Mouse (Mus musculus): ENCODE data around the gene Krr1.

DNA sequence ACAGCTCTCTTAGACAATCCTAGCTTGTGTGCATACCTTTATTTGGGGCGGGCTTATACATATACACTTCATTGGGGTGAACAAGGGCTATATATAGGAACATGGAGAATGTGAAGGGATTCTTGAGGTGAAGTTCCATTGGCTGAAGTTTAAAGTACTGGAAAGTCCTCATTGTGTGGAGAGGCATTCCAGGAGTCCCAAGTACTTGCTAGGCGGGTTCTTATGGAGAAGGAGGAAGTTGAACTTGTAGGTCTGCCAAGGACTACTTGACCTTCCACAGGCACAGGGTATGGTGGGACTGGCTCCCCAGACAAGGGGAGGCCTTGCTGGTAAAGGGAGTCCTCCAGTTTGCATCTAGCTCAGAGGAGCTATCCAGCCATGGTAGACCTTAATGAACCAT, 13.1 kb upstream of the Krr1 start:
- TF ChIP-seq POLR2A (IDR thresholded peaks at IDR 0.05; ENCODE audit: low read depth, low read length), result no peak
- no peak for TF ChIP-seq CTCF (IDR thresholded peaks at IDR 0.05; ENCODE audit: extremely low read depth, insufficient read depth, insufficient read length, insufficient replicate concordance)
